Mouse (Mus musculus): ENCODE results near the gene Atp6v0c.
A peak's percentile ranks its signal among the peaks of the same experiment; 100 is the strongest.

Atp6v0c gene

GRCm38 (mm10) chr17:24199252-24199651 lies 29.8 kb upstream of the Atp6v0c start:
- DNase-seq: peak; percentile 45 to 56

GRCm38 (mm10) chr17:24197032-24197824 lies 27.7 kb upstream of the Atp6v0c start:
- DNase-seq: peak in 1 of 2 experiments; percentile 18

- DNase-seq: no peak
These were observed 25.8 kb upstream of the Atp6v0c start for GRCm38 (mm10) chr17:24195349-24195748.

GRCm38 (mm10) chr17:24193769-24194168 lies 24.3 kb upstream of the Atp6v0c start:
- no peak for DNase-seq

GRCm38 (mm10) chr17:24193268-24193667 lies 23.8 kb upstream of the Atp6v0c start:
- no peak for DNase-seq

- no peak for DNase-seq
These were observed 23.3 kb upstream of the Atp6v0c start for GRCm38 (mm10) chr17:24192848-24193247.

GRCm38 (mm10) chr17:24191481-24191880 lies 22.0 kb upstream of the Atp6v0c start:
- DNase-seq: no peak

GRCm38 (mm10) chr17:24190934-24191333 lies 21.4 kb upstream of the Atp6v0c start:
- DNase-seq: no peak

GRCm38 (mm10) chr17:24174259-24174658 lies 4.8 kb upstream of the Atp6v0c start:
- DNase-seq: no peak

GRCm38 (mm10) chr17:24173423-24173822 lies 3.9 kb upstream of the Atp6v0c start:
- peak; percentile 87 to 94 for DNase-seq

GRCm38 (mm10) chr17:24171738-24172137 lies 2.2 kb upstream of the Atp6v0c start:
- DNase-seq: no peak

GRCm38 (mm10) chr17:24170729-24171128 lies 1.2 kb upstream of the Atp6v0c start:
- DNase-seq: no peak

GRCm38 (mm10) chr17:24170125-24170524 lies 623 bp upstream of the Atp6v0c start:
- no peak for DNase-seq

- peak; percentile 85 to 87 for DNase-seq
These were observed 768 bp downstream of the Atp6v0c start for GRCm38 (mm10) chr17:24168590-24169277.

- DNase-seq: no peak
These were observed 1.5 kb downstream of the Atp6v0c start for GRCm38 (mm10) chr17:24167891-24168505.

- DNase-seq: no peak
These were observed 2.4 kb downstream of the Atp6v0c start for GRCm38 (mm10) chr17:24167120-24167519.

GRCm38 (mm10) chr17:24164566-24165259 lies 4.8 kb downstream of the Atp6v0c start:
- DNase-seq: no peak

GRCm38 (mm10) chr17:24163176-24163962 lies 6.1 kb downstream of the Atp6v0c start, which contains the start of gene Amdhd2:
TSS of gene Amdhd2 (minus strand) at chr17:24163766.
- peak; percentile 98 to 99 for DNase-seq

- peak; percentile 40 to 43 for DNase-seq
These were observed 6.8 kb downstream of the Atp6v0c start for GRCm38 (mm10) chr17:24162584-24163175.

- DNase-seq: no peak
These were observed 8.0 kb downstream of the Atp6v0c start for GRCm38 (mm10) chr17:24161466-24161865.

- no peak for DNase-seq
These were observed 12.0 kb downstream of the Atp6v0c start for GRCm38 (mm10) chr17:24157526-24157925.

GRCm38 (mm10) chr17:24157121-24157520 lies 12.4 kb downstream of the Atp6v0c start:
- DNase-seq: no peak

Measured in cerebellum, postnatal 10 days (tissue).